Mouse (Mus musculus) layer of hippocampus, postnatal 25 days (tissue): ENCODE data around the gene Zfp827. TPM values are rescaled to one million over a fixed set of nuclear protein-coding genes. Genes with fewer than 3 reads are reported as not detected.

Experiments
- DNase-seq, 2 experiments: peaks; one replicate each; pipeline ENCODE4 v3.0.0; 2022; ENCODE audit warnings: mixed read lengths in 2 of 2, low spot score in 1 of 2; ENCODE audit errors: extremely low spot score in 1 of 2
- total RNA-seq, 2 experiments: library from RNA; stranded (reverse); gene quantifications; 2 replicates each; pipeline ENCODE4 v1.2.3; 2021

The Zfp827 gene
- total RNA-seq, 2 experiments from 2014 or later: 27.3 to 32.7 TPM

GRCm38 (mm10) chr8:79208181-79208580, 179.9 kb downstream of the Zfp827 start:
- no peak for DNase-seq

GRCm38 (mm10) chr8:79208691-79209640, 180.7 kb downstream of the Zfp827 start:
- DNase-seq: no peak

GRCm38 (mm10) chr8:79209641-79210358, 181.6 kb downstream of the Zfp827 start:
- peak; percentile 14 for DNase-seq

- DNase-seq: no peak
These were observed 183.4 kb downstream of the Zfp827 start for GRCm38 (mm10) chr8:79211630-79212029.

- no peak for DNase-seq
These were observed 194.0 kb downstream of the Zfp827 start for GRCm38 (mm10) chr8:79222106-79222751.

GRCm38 (mm10) chr8:79222752-79223141, 194.5 kb downstream of the Zfp827 start:
- DNase-seq: no peak

GRCm38 (mm10) chr8:79224363-79224762, 196.1 kb downstream of the Zfp827 start:
- DNase-seq: no peak

GRCm38 (mm10) chr8:79225586-79225985, 197.3 kb downstream of the Zfp827 start:
- DNase-seq: no peak

- no peak for DNase-seq
These were observed 197.8 kb downstream of the Zfp827 start for GRCm38 (mm10) chr8:79226046-79226445.

- no peak for DNase-seq
These were observed 199.0 kb downstream of the Zfp827 start for GRCm38 (mm10) chr8:79227194-79227593.

GRCm38 (mm10) chr8:79227916-79228315, 199.7 kb downstream of the Zfp827 start:
- no peak for DNase-seq

- DNase-seq: no peak
These were observed 201.1 kb downstream of the Zfp827 start for GRCm38 (mm10) chr8:79229266-79229888.

GRCm38 (mm10) chr8:79239320-79239719, 211.1 kb downstream of the Zfp827 start:
- DNase-seq: no peak

- no peak for DNase-seq
These were observed 211.8 kb downstream of the Zfp827 start for GRCm38 (mm10) chr8:79239996-79240395.

Other genes with a start within 250 kb of the Zfp827 start
- gene Lsm6, start 207.3 kb upstream of the Zfp827 start, total RNA-seq: 10 to 100 TPM; 37.3 to 57.3 TPM
- not detected for gene 1700011L22Rik, start 220.1 kb downstream of the Zfp827 start, total RNA-seq